Mouse (Mus musculus): ENCODE data around the gene Samm50.

Samm50 gene

DNA sequence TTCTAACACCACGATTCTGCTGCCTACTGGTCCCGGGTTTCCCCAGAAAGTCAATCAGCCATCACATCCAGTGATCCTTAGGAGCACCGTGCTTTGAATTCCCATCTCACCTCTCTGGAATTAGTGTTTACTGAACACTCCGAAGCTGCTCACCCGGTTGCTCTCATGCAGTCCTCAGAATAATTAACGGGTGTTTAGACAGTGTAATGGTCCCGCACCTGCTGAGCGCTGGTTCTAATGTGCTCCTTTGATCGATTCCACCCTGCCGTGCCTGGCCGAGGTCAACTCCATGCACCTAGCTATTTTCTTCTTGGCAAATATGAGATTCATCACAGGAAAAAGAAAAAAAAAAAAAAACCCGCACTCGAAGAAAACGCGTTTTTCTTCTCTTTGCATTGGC, 46.5 kb downstream of the Samm50 start:
- no peak for DNase-seq (ENCODE audit: low read depth, low spot score)

- DNase-seq (ENCODE audit: low read depth, low spot score), result no peak
Measured at GRCm38 (mm10) chr15:84238991-84239401, 47.0 kb downstream of the Samm50 start.

GRCm38 (mm10) chr15:84241520-84241919, 49.5 kb downstream of the Samm50 start:
- no peak for DNase-seq (ENCODE audit: low read depth, low spot score)

DNA sequence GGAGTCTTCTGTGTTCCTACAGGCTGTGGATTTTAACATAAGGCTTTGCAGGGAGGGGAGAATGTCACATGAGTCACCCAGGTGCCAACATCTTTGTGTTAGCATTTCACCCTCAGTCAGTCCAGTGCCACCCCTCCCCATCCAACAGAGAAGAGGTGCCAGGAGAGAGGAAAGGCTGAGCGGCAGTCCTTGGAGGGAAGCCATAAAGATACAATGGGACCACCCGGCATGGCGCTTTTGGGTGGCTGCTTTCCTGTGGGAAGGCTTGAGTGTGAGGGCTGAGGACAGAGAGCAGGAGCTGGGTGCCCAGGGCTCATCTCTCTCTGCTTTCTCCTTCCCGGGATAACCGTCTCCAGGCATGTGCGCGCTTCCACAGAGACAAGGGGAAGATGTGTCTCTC, 53.1 kb downstream of the Samm50 start:
- DNase-seq (ENCODE audit: low read depth, low spot score), result no peak

GRCm38 (mm10) chr15:84246195-84246594, 54.2 kb downstream of the Samm50 start:
- DNase-seq (ENCODE audit: low read depth, low spot score), result no peak

GRCm38 (mm10) chr15:84247309-84247708, 55.3 kb downstream of the Samm50 start:
- no peak for DNase-seq (ENCODE audit: low read depth, low spot score)

DNA sequence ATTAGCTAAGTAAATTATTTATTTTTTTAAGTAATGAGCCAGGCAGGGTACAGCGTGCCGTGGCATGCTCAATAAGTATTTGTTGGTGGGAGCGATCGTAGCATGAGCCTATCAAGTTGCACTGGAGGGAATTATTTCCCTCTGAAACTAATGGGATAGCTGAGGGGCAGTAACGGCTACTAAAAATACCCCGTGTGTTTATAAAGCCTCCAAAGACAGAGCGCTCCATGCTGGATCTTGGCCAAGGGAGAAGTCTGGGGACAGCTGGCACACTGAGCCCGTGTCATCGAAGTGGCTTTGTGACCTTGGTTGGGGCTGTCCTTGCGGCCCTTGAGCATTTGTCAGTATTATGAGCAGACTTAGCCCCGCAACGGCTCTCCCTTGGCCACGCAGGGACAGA, 59.2 kb downstream of the Samm50 start:
- peak; percentile 55 for DNase-seq (ENCODE audit: low read depth, low spot score)

GRCm38 (mm10) chr15:84252645-84253044, 60.6 kb downstream of the Samm50 start:
- no peak for DNase-seq (ENCODE audit: low read depth, low spot score)

GRCm38 (mm10) chr15:84253757-84254156, 61.7 kb downstream of the Samm50 start:
- DNase-seq (ENCODE audit: low read depth, low spot score), result no peak

GRCm38 (mm10) chr15:84254387-84254786, 62.3 kb downstream of the Samm50 start:
- no peak for DNase-seq (ENCODE audit: low read depth, low spot score)

GRCm38 (mm10) chr15:84256254-84256850, 64.3 kb downstream of the Samm50 start:
- no peak for DNase-seq (ENCODE audit: low read depth, low spot score)

- no peak for DNase-seq (ENCODE audit: low read depth, low spot score)
Measured at GRCm38 (mm10) chr15:84256864-84257263, 64.8 kb downstream of the Samm50 start.

GRCm38 (mm10) chr15:84258602-84259355, 66.7 kb downstream of the Samm50 start:
- no peak for DNase-seq (ENCODE audit: low read depth, low spot score)

GRCm38 (mm10) chr15:84260123-84260822, 68.2 kb downstream of the Samm50 start:
- DNase-seq (ENCODE audit: low read depth, low spot score), result peak; percentile 93

- no peak for DNase-seq (ENCODE audit: low read depth, low spot score)
Measured at GRCm38 (mm10) chr15:84262630-84263029, 70.6 kb downstream of the Samm50 start.

- no peak for DNase-seq (ENCODE audit: low read depth, low spot score)
Measured at GRCm38 (mm10) chr15:84263573-84263972, 71.5 kb downstream of the Samm50 start.

DNA sequence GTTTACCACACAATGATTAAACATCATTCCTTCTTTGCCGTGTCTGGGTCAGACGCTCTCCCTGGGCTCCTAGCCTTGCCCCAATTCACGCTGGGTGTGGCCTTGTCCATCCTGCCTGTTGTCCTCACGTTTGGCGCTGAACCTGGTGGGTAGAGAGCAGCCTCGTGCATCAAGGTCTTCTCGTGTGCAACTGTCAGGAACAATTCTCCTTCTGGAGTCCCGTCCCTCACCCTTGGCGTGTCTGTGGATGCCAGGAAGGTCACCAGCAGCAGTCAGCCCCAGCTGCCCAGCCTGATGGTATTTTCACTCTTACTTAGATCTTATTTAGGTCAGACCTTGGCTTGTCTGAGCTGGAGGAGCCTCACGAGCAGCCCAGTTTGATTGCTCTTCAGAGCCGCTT, 73.1 kb downstream of the Samm50 start:
- no peak for DNase-seq (ENCODE audit: low read depth, low spot score)

- DNase-seq (ENCODE audit: low read depth, low spot score), result no peak
Measured at GRCm38 (mm10) chr15:84266290-84266689, 74.2 kb downstream of the Samm50 start.
